Mouse (Mus musculus) myocyte (in vitro differentiated cells): Measurements from ENCODE around the gene Cln5. TPM values are rescaled to one million over a fixed set of nuclear protein-coding genes. Genes with fewer than 3 reads are reported as not detected.

Source experiments
- H3K27me3 ChIP-seq: one replicate; pipeline ENCODE4 v1.6.1; 2011; ENCODE audit not compliant: control insufficient read depth, insufficient read depth, insufficient read length
- H3K36me3 ChIP-seq: one replicate; pipeline ENCODE4 v1.6.1; 2011; ENCODE audit not compliant: control insufficient read depth, insufficient read depth
- H3K4me2 ChIP-seq: one replicate; pipeline ENCODE4 v1.6.1; 2011; ENCODE audit warnings: low read depth, control low read depth
- H3K4me3 ChIP-seq: one replicate; pipeline ENCODE4 v1.5.1; 2011; ENCODE audit warnings: mild to moderate bottlenecking, control low read depth, moderate library complexity
- H3K79me2 ChIP-seq: one replicate; pipeline ENCODE4 v1.6.1; 2011; ENCODE audit not compliant: control insufficient read depth, insufficient read depth
- H3ac ChIP-seq: one replicate; pipeline ENCODE4 v1.6.1; 2011; ENCODE audit not compliant: control insufficient read depth, insufficient read length
- CEBPB ChIP-seq: IDR thresholded peaks from 2 replicates; pipeline ENCODE4 v1.6.1; 2011; ENCODE audit warnings: mild to moderate bottlenecking, moderate library complexity; ENCODE audit not compliant: poor library complexity, insufficient read depth, severe bottlenecking
- E2F4 ChIP-seq: IDR thresholded peaks from one replicate; pipeline ENCODE4 v1.6.1; 2011; ENCODE audit warnings: mild to moderate bottlenecking, control low read depth, moderate library complexity; ENCODE audit not compliant: insufficient read depth
- MAX ChIP-seq: IDR thresholded peaks from one replicate; pipeline ENCODE4 v1.6.1; 2011; ENCODE audit warnings: low read depth, mild to moderate bottlenecking, control low read depth
- MYOD1 ChIP-seq, 3 experiments: IDR thresholded peaks; one replicate each; pipeline ENCODE4 v1.6.1; 2011; ENCODE audit warnings: control low read depth in 2 of 3, low read depth in 2 of 3, mild to moderate bottlenecking in 2 of 3, moderate library complexity in 1 of 3; ENCODE audit not compliant: insufficient read length in 2 of 3, control insufficient read depth in 1 of 3
- MYOG ChIP-seq, 3 experiments: IDR thresholded peaks; one replicate each; pipeline ENCODE4 v1.6.1; 2011; ENCODE audit warnings: control low read depth in 2 of 3, low read depth in 2 of 3, mild to moderate bottlenecking in 2 of 3; ENCODE audit not compliant: insufficient read length in 2 of 3, control insufficient read depth in 1 of 3, insufficient read depth in 1 of 3
- POLR2A ChIP-seq: IDR thresholded peaks from one replicate; pipeline ENCODE4 v1.6.1; 2011; ENCODE audit warnings: low read depth, mild to moderate bottlenecking, control low read depth, moderate library complexity; ENCODE audit not compliant: insufficient read length
- POLR2AphosphoS2 ChIP-seq: IDR thresholded peaks from one replicate; pipeline ENCODE4 v1.6.1; 2011; ENCODE audit warnings: low read depth, control low read depth; ENCODE audit not compliant: insufficient read length
- REST ChIP-seq: IDR thresholded peaks from one replicate; pipeline ENCODE4 v1.6.1; 2011; ENCODE audit warnings: mild to moderate bottlenecking, control low read depth, moderate library complexity; ENCODE audit not compliant: insufficient read depth, insufficient read length
- SRF ChIP-seq: IDR thresholded peaks from one replicate; pipeline ENCODE4 v1.6.1; 2011; ENCODE audit warnings: low read depth; ENCODE audit not compliant: control insufficient read depth, insufficient read length
- TCF12 ChIP-seq: IDR thresholded peaks from one replicate; pipeline ENCODE4 v1.6.1; 2011; ENCODE audit warnings: mild to moderate bottlenecking, control low read depth; ENCODE audit not compliant: poor library complexity, insufficient read depth, severe bottlenecking
- TCF3 ChIP-seq: IDR thresholded peaks from one replicate; pipeline ENCODE4 v1.6.1; 2011; ENCODE audit warnings: low read depth, control low read depth; ENCODE audit not compliant: insufficient read length
- USF1 ChIP-seq: IDR thresholded peaks from one replicate; pipeline ENCODE4 v1.6.1; 2011; ENCODE audit warnings: low read depth, mild to moderate bottlenecking, control low read depth, moderate library complexity
- polyA plus RNA-seq: library from polyadenylated mRNA; unstranded; fragments of >200 nt; fragmentation: generic; extraction: Trizol; gene quantifications from one replicate; pipeline ENCODE4 v1.2.1, GENCODE M21; 2012; ENCODE audit warnings: missing spikeins

Gene Cln5
- polyA plus RNA-seq, 1 experiment = 20.6 TPM

DNA sequence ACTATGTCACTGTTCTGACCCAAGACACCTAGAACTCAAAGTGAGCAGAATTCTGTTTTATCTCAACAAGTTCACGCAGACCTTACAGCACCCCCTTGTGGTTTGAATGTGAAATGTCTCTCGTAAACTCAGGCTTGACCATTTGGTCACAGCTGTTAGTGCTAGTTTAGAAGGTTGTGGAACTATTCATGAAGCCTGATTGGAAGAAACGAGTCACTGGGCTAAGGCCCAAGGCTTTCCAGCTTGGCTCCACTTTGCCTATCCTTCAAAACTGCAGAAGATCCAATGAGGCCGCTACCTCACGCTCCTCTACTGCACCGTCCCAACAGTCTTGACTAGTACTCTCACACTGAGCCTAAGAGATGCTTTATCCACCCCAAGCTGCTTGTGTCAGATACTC, 18.6 kb downstream of the Cln5 start:
- Histone ChIP-seq H3ac (no peak overlapping the region), H3K36me3 (peaks cover 42% of the 10 kb centered on the region), H3K79me2 (peaks cover 41% of the 10 kb centered on the region), H3K4me3 (no peak overlapping the region), H3K27me3 (no peaks in the 10 kb centered on the region), H3K4me2 (no peak overlapping the region)
- TF ChIP-seq USF1 (no peak), E2F4 (no peak), REST (no peak), POLR2A (no peak), TCF3 (no peak)

DNA sequence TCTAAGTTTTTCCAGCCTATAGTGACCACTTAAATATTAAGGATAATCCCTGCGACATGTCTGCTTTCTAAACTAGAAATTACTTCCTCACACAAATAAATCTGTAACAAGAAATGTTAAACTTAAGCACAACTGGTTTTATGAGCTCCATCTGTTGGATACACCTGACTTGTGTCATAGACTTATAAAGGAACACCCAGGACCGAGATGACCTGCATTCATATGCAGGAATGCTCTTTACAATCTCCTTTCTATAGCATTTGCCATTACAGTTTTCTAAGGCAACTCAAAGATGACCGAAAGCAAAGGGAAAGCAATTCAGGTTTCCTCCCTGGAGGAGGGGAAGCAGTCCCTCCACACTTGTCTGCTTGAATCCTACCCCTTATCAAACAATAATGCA, 23.2 kb downstream of the Cln5 start:
- peaks cover 10% of the 10 kb centered on the region for H3K36me3 ChIP-seq
- H3K4me3 ChIP-seq = no peak overlapping the region
- TF ChIP-seq POLR2A (no peak), SRF (no peak), MAX (no peak), MYOG (IDR thresholded peaks at IDR 0.05; ENCODE audit: control insufficient read depth in 1 of 3, insufficient read depth in 1 of 3, insufficient read length in 2 of 3, low read depth in 2 of 3) (no peak), REST (no peak), TCF3 (no peak), CEBPB (no peak), TCF12 (no peak), MYOD1 (IDR thresholded peaks at IDR 0.05; ENCODE audit: control insufficient read depth in 1 of 3, insufficient read length in 2 of 3, low read depth in 2 of 3) (no peak), USF1 (no peak), POLR2AphosphoS2 (no peak), E2F4 (no peak)
- H3K4me2 ChIP-seq = no peak overlapping the region
- H3K27me3 ChIP-seq = no peaks in the 10 kb centered on the region
- peaks cover 74% of the 10 kb centered on the region for H3K79me2 ChIP-seq
- H3ac ChIP-seq = no peak overlapping the region

DNA sequence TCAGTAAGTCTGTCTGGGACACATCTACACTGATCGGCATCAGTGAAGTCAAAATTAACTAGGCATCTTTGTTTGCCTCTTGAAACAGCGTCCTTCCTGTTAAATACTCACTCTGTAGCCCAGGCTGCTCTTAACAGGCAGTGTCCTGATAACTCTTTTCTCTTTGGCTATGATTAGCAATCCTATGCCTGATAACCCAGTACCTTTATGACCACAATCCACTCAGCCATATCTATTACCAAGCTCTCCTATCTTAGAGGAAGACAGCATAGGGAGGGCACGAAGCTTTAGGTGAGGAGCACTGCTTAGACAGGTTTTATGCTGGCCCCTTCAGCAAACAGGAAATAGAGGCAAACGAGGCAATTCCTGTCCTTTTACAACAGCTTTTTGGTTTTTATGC, 23.7 kb downstream of the Cln5 start:
- H3K36me3 ChIP-seq = peaks cover 9% of the 10 kb centered on the region

DNA sequence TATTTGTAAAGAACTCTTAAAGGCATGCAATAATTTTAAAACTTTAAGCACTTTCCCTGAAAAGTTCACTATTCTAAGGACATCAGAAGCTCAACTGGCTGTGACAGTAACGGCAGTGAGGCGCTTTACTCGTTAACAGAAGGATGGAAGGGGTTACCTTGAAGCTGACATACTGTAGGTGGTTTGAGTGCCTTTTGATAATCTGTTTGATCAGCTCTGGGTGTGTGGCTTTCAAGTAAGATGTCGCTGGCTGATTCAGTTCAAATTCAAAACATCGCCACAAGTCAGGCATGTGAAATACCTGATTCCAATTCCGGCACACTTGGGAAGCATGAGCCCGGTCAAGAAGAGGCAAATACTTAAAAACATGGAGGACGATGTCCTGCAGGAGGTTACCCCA, 25.0 kb downstream of the Cln5 start:
- H3K79me2 ChIP-seq = peaks cover 77% of the 10 kb centered on the region
- no peaks in the 10 kb centered on the region for H3K27me3 ChIP-seq
- no peak overlapping the region for H3K4me2 ChIP-seq
- TF ChIP-seq CEBPB (no peak), TCF3 (no peak), POLR2A (no peak), MYOD1 (IDR thresholded peaks at IDR 0.05; ENCODE audit: control insufficient read depth in 1 of 3, insufficient read length in 2 of 3, low read depth in 2 of 3) (no peak), SRF (no peak), USF1 (no peak), REST (no peak), E2F4 (no peak)
- H3K4me3 ChIP-seq = no peak overlapping the region
- H3K36me3 ChIP-seq = no peaks in the 10 kb centered on the region
- no peak overlapping the region for H3ac ChIP-seq

More for the DNA sequence above, 23.7 kb downstream of the Cln5 start:
- Histone ChIP-seq H3K79me2 (peaks cover 77% of the 10 kb centered on the region), H3K4me2 (no peak overlapping the region), H3ac (no peak overlapping the region), H3K4me3 (no peak overlapping the region), H3K27me3 (no peaks in the 10 kb centered on the region)
- no peak for TF ChIP-seq MYOG (IDR thresholded peaks at IDR 0.05; ENCODE audit: control insufficient read depth in 1 of 3, insufficient read depth in 1 of 3, insufficient read length in 2 of 3, low read depth in 2 of 3)
- no peak for TF ChIP-seq TCF12
- no peak for TF ChIP-seq POLR2A
- no peak for TF ChIP-seq MYOD1 (IDR thresholded peaks at IDR 0.05; ENCODE audit: control insufficient read depth in 1 of 3, insufficient read length in 2 of 3, low read depth in 2 of 3)
- no peak for TF ChIP-seq SRF
- no peak for TF ChIP-seq REST
- TF ChIP-seq POLR2AphosphoS2 = no peak
- TF ChIP-seq TCF3 = no peak
- TF ChIP-seq USF1 = no peak
- no peak for TF ChIP-seq CEBPB
- TF ChIP-seq MAX = no peak
- TF ChIP-seq E2F4 = no peak

DNA sequence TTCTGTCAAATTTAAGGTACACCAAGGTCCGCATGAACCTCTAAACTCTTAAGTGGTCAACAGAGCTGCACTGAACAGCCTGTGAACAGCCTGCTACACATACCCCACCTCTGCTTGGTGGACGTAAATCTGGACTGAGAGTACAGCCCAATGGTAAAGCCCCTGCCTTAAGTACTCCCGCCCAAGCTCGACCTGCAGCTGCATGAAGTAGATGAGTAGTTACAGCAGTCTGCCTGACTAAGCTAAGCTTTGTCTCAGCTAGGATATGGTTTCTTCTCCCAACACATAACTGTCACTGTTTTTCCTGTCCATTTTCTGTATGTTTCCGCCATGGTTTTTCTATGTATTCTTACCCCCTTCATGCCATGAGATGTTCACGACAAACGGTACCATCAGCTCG, 25.8 kb downstream of the Cln5 start:
- peaks cover 75% of the 10 kb centered on the region for H3K79me2 ChIP-seq
- no peaks in the 10 kb centered on the region for H3K27me3 ChIP-seq
- H3K4me3 ChIP-seq = no peak overlapping the region
- TF ChIP-seq USF1 = no peak
- TF ChIP-seq TCF12 = no peak
- TF ChIP-seq TCF3 = no peak
- TF ChIP-seq E2F4 = no peak
- TF ChIP-seq REST = no peak
- TF ChIP-seq POLR2A = no peak
- TF ChIP-seq MYOD1 (IDR thresholded peaks at IDR 0.05; ENCODE audit: control insufficient read depth in 1 of 3, insufficient read length in 2 of 3, low read depth in 2 of 3) = no peak
- no peak for TF ChIP-seq CEBPB
- TF ChIP-seq MAX = no peak
- H3ac ChIP-seq = no peak overlapping the region
- H3K36me3 ChIP-seq = no peaks in the 10 kb centered on the region
- H3K4me2 ChIP-seq = no peak overlapping the region
